Mouse (Mus musculus): Measurements from ENCODE around the gene Top3a. TPM values are rescaled to one million over a fixed set of nuclear protein-coding genes. Genes with fewer than 3 reads are reported as not detected.

Top3a gene
- polyA plus RNA-seq, 1 experiment from 2014 or later: 4.3 TPM

DNA sequence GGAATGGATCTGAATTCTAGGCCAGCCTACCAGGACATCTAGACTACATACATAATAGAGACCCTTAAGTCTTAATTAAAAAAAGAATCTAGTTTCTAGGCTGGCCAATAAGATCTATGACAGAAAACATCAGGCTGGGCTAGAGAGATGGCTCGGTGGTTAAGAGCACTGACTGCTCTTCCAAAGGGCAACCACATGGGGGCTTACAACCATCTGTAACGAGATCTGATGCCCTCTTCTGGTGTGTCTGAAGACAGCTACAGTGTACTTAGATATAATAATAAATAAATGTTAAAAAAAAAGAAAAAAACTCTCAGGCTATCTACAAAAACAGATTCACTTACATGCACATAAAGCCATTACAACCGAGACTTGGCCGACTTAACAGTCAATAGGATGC is 22.8 kb upstream of the Top3a start:
- no peak for ATAC-seq (ENCODE audit: low FRiP score, low TSS enrichment)
- no peak overlapping the region for H3K27ac ChIP-seq (replicated peaks)
- WGBS: 78% methylated on average over 4 of the region's 4 CpGs
- no peak overlapping the region for H3K9ac ChIP-seq (ENCODE audit: low read length)
- no peak overlapping the region for H3K4me2 ChIP-seq (replicated peaks; ENCODE audit: low read depth)
- no peaks in the 10 kb centered on the region for H3K4me1 ChIP-seq (replicated peaks; ENCODE audit: control insufficient read depth, insufficient read depth)
- no peak overlapping the region for H3K4me3 ChIP-seq (ENCODE audit: low read depth, low read length)
- H3K36me3 ChIP-seq (ENCODE audit: control insufficient read depth, insufficient read depth, low read length): no peaks in the 10 kb centered on the region
- no peak for DNase-seq (ENCODE audit: low spot score)
- TF ChIP-seq EP300 (optimal IDR thresholded peaks at IDR 0.05) (no peak), CTCF (IDR thresholded peaks at IDR 0.05; ENCODE audit: low read depth) (peak; percentile 22; the same call in 1 of the 2 replicates)
- H3K9me3 ChIP-seq (ENCODE audit: control insufficient read depth, low read length): no peaks in the 10 kb centered on the region
- no peaks in the 10 kb centered on the region for H3K27me3 ChIP-seq (ENCODE audit: control insufficient read depth, insufficient read depth, low read length)

DNA sequence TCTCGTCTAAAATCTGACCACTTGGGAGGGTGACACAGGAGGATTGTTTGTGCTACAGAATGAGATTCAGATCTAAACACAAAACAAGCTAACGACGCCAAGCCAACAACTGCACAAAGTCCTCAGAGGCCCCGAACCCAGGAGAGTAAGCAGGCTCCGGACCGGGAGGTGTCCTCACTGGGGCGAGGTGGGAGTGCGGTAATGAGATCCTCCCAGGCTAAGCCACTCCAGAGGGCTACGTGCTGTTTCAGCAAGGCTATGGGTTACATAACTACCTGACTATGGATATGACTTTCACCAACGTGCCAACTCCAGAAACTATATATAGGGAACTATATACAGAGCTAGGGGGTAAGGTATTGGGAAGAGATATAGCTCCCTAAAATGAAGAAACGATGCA is 19.2 kb upstream of the Top3a start:
- no peak for ATAC-seq (ENCODE audit: low FRiP score, low TSS enrichment)
- H3K27me3 ChIP-seq (ENCODE audit: control insufficient read depth, insufficient read depth, low read length): no peaks in the 10 kb centered on the region
- no peak overlapping the region for H3K4me3 ChIP-seq (ENCODE audit: low read depth, low read length)
- H3K9me3 ChIP-seq (ENCODE audit: control insufficient read depth, low read length): no peaks in the 10 kb centered on the region
- WGBS: 86% methylated on average over 11 of the region's 11 CpGs
- H3K4me2 ChIP-seq (replicated peaks; ENCODE audit: low read depth): no peak overlapping the region
- no peaks in the 10 kb centered on the region for H3K4me1 ChIP-seq (replicated peaks; ENCODE audit: control insufficient read depth, insufficient read depth)
- H3K27ac ChIP-seq (replicated peaks): no peak overlapping the region
- no peak for DNase-seq (ENCODE audit: low spot score)
- H3K9ac ChIP-seq (ENCODE audit: low read length): no peak overlapping the region
- no peak for TF ChIP-seq EP300 (optimal IDR thresholded peaks at IDR 0.05)
- TF ChIP-seq CTCF (IDR thresholded peaks at IDR 0.05; ENCODE audit: low read depth): no peak
- H3K36me3 ChIP-seq (ENCODE audit: control insufficient read depth, insufficient read depth, low read length): no peaks in the 10 kb centered on the region

DNA sequence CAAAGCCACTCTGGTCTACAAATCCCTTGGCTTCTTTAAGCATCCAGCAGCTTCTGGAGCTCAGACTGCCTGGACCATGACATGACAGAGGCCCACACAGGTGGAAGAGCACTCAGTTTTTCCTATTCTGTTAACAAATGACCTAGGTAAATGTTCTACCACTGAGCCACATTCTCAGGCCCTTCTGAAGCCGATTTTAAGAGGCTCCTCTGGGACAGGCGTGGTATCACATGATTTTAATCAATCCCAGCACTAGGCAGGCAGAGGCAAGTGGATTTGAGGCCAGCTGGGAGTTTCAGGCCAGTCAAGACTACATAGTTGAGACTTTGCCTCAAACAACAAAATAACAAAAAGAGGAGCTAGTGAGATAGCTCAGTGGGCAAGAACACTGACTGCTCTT is 13.3 kb upstream of the Top3a start:
- DNase-seq (ENCODE audit: low spot score) (no peak), ATAC-seq (ENCODE audit: low FRiP score, low TSS enrichment) (no peak)
- H3K27ac ChIP-seq (replicated peaks): no peak overlapping the region
- peaks cover 12% of the 10 kb centered on the region; the same call in 1 of the 2 replicates for H3K36me3 ChIP-seq (ENCODE audit: control insufficient read depth, insufficient read depth, low read length)
- no peak overlapping the region for H3K4me3 ChIP-seq (ENCODE audit: low read depth, low read length)
- no peak for TF ChIP-seq CTCF (IDR thresholded peaks at IDR 0.05; ENCODE audit: low read depth)
- TF ChIP-seq EP300 (optimal IDR thresholded peaks at IDR 0.05): no peak
- H3K27me3 ChIP-seq (ENCODE audit: control insufficient read depth, insufficient read depth, low read length): no peaks in the 10 kb centered on the region
- no peaks in the 10 kb centered on the region for H3K4me1 ChIP-seq (replicated peaks; ENCODE audit: control insufficient read depth, insufficient read depth)
- 79% methylated on average over 2 of the region's 2 CpGs for WGBS
- no peak overlapping the region for H3K4me2 ChIP-seq (replicated peaks; ENCODE audit: low read depth)
- H3K9ac ChIP-seq (ENCODE audit: low read length): no peak overlapping the region
- H3K9me3 ChIP-seq (ENCODE audit: control insufficient read depth, low read length): no peaks in the 10 kb centered on the region

DNA sequence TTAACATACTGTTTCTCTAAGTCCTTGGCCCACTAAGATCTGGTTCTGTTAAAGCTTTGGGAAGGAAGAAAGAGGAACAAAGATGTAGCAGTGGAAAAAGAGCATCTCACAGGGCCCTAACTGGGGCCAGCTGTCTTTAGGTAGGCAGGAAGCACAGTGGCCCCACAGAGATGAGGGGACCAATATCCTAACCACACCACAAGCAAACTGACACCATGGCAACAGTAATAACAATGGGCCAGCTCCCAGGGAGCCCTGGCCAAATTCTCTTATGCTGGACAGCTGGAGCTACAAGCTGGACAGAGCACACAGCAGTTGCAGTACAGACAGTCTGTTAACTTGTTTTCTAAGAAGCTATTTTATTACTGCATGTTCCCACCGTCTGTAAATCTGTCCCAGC is 10.4 kb upstream of the Top3a start:
- TF ChIP-seq EP300 (optimal IDR thresholded peaks at IDR 0.05) (no peak), CTCF (IDR thresholded peaks at IDR 0.05; ENCODE audit: low read depth) (no peak)
- Histone ChIP-seq H3K9ac (ENCODE audit: low read length) (no peak overlapping the region), H3K9me3 (ENCODE audit: control insufficient read depth, low read length) (no peaks in the 10 kb centered on the region), H3K4me1 (replicated peaks; ENCODE audit: control insufficient read depth, insufficient read depth) (no peaks in the 10 kb centered on the region), H3K27ac (replicated peaks) (no peak overlapping the region), H3K36me3 (ENCODE audit: control insufficient read depth, insufficient read depth, low read length) (peaks cover 30% of the 10 kb centered on the region), H3K27me3 (ENCODE audit: control insufficient read depth, insufficient read depth, low read length) (no peaks in the 10 kb centered on the region), H3K4me3 (ENCODE audit: low read depth, low read length) (no peak overlapping the region), H3K4me2 (replicated peaks; ENCODE audit: low read depth) (no peak overlapping the region)
- no peak for ATAC-seq (ENCODE audit: low FRiP score, low TSS enrichment)
- 68% methylated on average over 1 of the region's 1 CpGs for WGBS
- DNase-seq (ENCODE audit: low spot score): no peak

DNA sequence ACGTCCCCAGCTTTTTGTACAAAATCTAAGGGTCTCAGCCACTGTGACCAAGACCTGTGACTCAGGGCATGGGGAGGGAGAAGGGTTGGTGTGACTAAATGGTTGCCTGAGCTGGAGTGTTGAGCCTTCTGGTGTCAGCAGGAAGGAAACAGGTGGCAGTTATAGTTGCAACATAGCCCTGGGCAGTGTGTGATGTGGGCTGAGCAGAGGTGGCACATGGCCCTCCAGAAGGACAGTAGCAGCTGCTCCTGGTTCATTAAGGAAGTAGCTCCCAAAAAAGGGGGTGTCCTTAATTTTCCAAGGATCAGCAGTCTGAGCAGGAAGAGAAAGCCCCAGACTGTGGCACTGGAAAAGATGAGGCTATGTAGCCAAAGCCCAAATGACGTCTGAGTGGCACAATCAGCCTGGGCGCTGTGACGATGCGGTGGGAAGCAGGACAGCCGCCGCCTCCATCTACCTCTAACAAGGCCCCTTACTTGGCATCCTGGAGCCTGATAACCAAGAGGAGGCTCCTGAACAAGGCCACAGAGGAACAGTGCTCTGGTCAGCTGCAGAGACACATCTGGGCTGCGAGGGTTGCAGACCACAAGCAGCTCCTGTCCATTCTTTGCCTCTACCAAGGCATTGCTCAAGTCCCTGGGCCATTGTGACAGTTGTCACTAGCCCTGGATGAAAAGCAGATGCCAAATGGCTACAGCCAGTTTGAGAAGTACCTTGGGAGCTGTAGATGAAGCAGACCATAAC is 7.2 kb upstream of the Top3a start:
- TF ChIP-seq EP300 (optimal IDR thresholded peaks at IDR 0.05) (no peak), CTCF (IDR thresholded peaks at IDR 0.05; ENCODE audit: low read depth) (no peak)
- Histone ChIP-seq H3K27me3 (ENCODE audit: control insufficient read depth, insufficient read depth, low read length) (no peaks in the 10 kb centered on the region), H3K27ac (replicated peaks) (no peak overlapping the region), H3K9ac (ENCODE audit: low read length) (no peak overlapping the region), H3K4me1 (replicated peaks; ENCODE audit: control insufficient read depth, insufficient read depth) (peaks cover 12% of the 10 kb centered on the region), H3K4me2 (replicated peaks; ENCODE audit: low read depth) (no peak overlapping the region), H3K4me3 (ENCODE audit: low read depth, low read length) (no peak overlapping the region), H3K36me3 (ENCODE audit: control insufficient read depth, insufficient read depth, low read length) (peaks cover 29% of the 10 kb centered on the region), H3K9me3 (ENCODE audit: control insufficient read depth, low read length) (no peaks in the 10 kb centered on the region)
- 89% methylated on average over 8 of the region's 8 CpGs for WGBS
- ATAC-seq (ENCODE audit: low FRiP score, low TSS enrichment) (no peak), DNase-seq (ENCODE audit: low spot score) (no peak)

DNA sequence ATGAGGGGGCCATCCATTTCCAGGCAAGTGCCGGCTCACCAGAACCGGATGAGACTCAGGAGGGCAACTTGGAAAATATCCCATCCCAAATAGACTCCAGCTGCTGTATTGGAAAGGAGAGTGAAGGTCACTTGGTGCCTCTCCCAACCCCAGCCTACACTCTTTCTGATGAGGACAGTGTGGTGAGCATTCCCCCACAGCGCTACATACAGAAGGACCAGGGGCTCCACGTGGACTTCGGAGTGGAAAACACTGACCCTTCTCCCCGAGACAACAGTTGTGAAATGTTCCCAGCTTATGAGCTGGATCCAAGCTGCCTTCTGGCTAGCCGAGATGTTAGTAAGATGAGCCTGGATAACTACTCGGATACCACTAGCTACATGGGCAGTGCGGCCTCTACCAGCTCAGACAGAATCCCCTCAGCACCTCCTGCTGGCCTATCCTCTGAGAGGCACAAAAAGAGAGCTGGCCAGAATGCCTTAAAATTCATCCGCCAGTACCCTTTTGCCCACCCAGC is 2.6 kb upstream of the Top3a start:
- WGBS: 80% methylated on average over 10 of the region's 10 CpGs
- H3K4me2 ChIP-seq (replicated peaks; ENCODE audit: low read depth): peak overlapping the region; percentile 52
- ATAC-seq (ENCODE audit: low FRiP score, low TSS enrichment): no peak

More for the DNA sequence above, 2.6 kb upstream of the Top3a start:
- Histone ChIP-seq H3K9ac (ENCODE audit: low read length) (peak overlapping the region; percentile 41), H3K36me3 (ENCODE audit: control insufficient read depth, insufficient read depth, low read length) (peaks cover 12% of the 10 kb centered on the region), H3K27ac (replicated peaks) (no peak overlapping the region), H3K27me3 (ENCODE audit: control insufficient read depth, insufficient read depth, low read length) (no peaks in the 10 kb centered on the region), H3K4me3 (ENCODE audit: low read depth, low read length) (peak overlapping the region; percentile 19), H3K4me1 (replicated peaks; ENCODE audit: control insufficient read depth, insufficient read depth) (peaks cover 18% of the 10 kb centered on the region), H3K9me3 (ENCODE audit: control insufficient read depth, low read length) (no peaks in the 10 kb centered on the region)
- no peak for DNase-seq (ENCODE audit: low spot score)
- no peak for TF ChIP-seq CTCF (IDR thresholded peaks at IDR 0.05; ENCODE audit: low read depth)
- no peak for TF ChIP-seq EP300 (optimal IDR thresholded peaks at IDR 0.05)

All from stomach, postnatal 0 days (tissue).